Mouse (Mus musculus): ENCODE results near the gene Gas1. TPM values are rescaled to one million over a fixed set of nuclear protein-coding genes. Genes with fewer than 3 reads are reported as not detected.

Gas1 gene
- polyA plus RNA-seq, 1 experiment from 2014 or later = 62.4 TPM

DNA sequence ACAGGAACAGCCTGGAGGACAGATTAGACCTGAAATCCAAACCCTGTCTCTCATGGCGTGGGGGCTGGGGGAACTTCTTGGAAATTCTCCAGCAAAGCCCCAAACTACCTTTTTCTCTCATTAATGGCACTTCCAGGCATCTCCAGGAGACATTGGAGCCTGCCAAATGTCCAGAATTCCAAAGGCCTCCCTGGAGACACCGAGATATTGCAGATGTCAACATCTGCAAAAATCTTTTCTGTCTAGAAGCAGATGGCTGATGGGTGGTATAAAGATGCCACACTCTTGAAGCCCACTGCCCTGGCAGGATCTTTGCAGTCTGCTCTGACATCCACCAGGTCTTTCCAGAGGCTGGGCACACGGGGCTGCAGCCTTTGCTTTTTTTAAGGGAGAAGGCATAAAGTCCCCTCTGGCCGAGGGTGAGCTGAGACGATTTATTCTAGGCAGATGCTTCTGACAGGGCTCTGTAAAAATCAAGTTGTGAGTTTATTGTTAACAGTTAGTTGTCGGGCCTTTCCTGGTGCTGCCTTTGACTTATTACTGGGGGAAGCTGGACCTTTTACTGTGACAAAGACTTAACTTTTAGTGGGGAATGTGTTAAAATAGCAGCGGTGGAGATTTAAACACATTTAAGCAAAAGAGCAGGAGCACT lies 4.7 kb downstream of the Gas1 start:
- Histone ChIP-seq H3K9me3 (ENCODE audit: control insufficient read depth, low read length) (no peaks in the 10 kb centered on the region), H3K9ac (ENCODE audit: low read length) (no peak overlapping the region), H3K27me3 (ENCODE audit: control insufficient read depth, insufficient read depth, low read length) (no peaks in the 10 kb centered on the region; the same call in 1 of the 2 replicates), H3K4me3 (ENCODE audit: low read depth, low read length) (no peak overlapping the region), H3K4me2 (replicated peaks; ENCODE audit: low read depth) (no peak overlapping the region), H3K36me3 (ENCODE audit: control insufficient read depth, insufficient read depth, low read length) (no peaks in the 10 kb centered on the region), H3K27ac (replicated peaks) (no peak overlapping the region), H3K4me1 (replicated peaks; ENCODE audit: control insufficient read depth, insufficient read depth) (no peaks in the 10 kb centered on the region)
- no peak for TF ChIP-seq EP300 (optimal IDR thresholded peaks at IDR 0.05)
- no peak for TF ChIP-seq CTCF (IDR thresholded peaks at IDR 0.05; ENCODE audit: low read depth)
- DNase-seq (ENCODE audit: low spot score) (no peak), ATAC-seq (ENCODE audit: low FRiP score, low TSS enrichment) (no peak)
- WGBS = 23% methylated on average over 7 of the region's 7 CpGs

DNA sequence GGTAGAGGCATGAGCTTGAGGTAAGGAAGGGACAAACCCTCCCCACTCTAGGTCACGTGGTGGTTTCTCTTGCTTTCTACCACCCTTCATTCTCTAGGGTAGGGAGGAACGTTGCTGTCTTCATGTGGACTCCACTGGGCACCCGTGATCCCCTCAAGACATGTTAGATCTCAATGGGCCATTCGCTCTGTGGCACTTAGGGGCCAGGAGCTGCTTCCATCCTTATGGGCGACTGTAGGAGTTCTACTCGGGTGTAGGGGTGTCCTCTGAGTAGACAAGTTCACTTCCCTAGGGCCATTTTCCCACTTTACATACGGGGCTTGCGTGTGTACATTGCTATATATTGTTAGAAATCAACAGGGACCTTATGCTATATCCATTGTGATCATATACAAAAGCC lies 5.4 kb downstream of the Gas1 start:
- H3K27me3 ChIP-seq (ENCODE audit: control insufficient read depth, insufficient read depth, low read length) = no peaks in the 10 kb centered on the region; the same call in 1 of the 2 replicates
- no peaks in the 10 kb centered on the region for H3K36me3 ChIP-seq (ENCODE audit: control insufficient read depth, insufficient read depth, low read length)
- H3K4me3 ChIP-seq (ENCODE audit: low read depth, low read length) = no peak overlapping the region
- no peak overlapping the region for H3K9ac ChIP-seq (ENCODE audit: low read length)
- no peak overlapping the region for H3K4me2 ChIP-seq (replicated peaks; ENCODE audit: low read depth)
- no peaks in the 10 kb centered on the region for H3K9me3 ChIP-seq (ENCODE audit: control insufficient read depth, low read length)
- TF ChIP-seq EP300 (optimal IDR thresholded peaks at IDR 0.05) (no peak), CTCF (IDR thresholded peaks at IDR 0.05; ENCODE audit: low read depth) (no peak)
- no peaks in the 10 kb centered on the region for H3K4me1 ChIP-seq (replicated peaks; ENCODE audit: control insufficient read depth, insufficient read depth)
- ATAC-seq (ENCODE audit: low FRiP score, low TSS enrichment) (no peak), DNase-seq (ENCODE audit: low spot score) (no peak)
- 84% methylated on average over 8 of the region's 8 CpGs for WGBS
- no peak overlapping the region for H3K27ac ChIP-seq (replicated peaks)

DNA sequence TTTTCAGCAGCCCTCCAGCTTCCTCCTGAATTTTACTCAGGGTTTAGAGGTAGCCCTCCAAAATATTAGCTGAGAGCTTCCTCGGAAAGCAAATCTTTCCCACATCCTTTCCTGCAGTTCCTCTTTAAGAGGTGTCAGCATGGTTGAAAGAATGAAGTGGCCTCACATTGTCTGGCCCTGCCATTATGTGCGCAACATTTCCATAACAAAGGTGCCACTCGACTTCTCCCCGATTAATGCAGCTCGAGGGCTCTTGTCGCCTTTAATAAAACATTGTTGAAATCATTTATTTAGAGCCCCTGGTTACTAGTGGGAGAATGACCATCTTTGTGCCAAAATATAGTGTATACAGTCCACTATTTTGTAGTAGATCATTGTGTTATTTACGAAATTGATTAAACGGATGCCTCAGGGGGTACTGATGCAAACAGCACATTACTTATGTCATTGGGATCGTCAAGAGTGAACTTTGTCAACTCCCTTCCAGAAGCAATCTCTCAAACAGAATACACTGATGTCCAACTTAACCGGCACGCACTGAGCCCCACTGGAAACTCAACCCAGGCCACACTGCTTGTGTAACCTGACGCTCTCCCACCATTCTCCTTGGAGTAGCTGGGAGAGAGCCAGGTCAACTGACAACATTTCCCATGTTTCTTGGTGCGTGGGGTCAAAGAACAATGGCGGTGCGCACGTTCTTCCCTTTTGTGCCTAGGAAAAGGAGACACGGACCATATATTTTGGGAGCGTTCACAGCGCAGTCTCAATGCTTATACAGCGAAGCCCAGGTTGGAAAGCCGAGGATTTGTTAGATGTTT lies 6.1 kb downstream of the Gas1 start:
- 72% methylated on average over 21 of the region's 21 CpGs for WGBS
- no peak for DNase-seq (ENCODE audit: low spot score)
- no peaks in the 10 kb centered on the region for H3K4me1 ChIP-seq (replicated peaks; ENCODE audit: control insufficient read depth, insufficient read depth)
- H3K4me2 ChIP-seq (replicated peaks; ENCODE audit: low read depth) = no peak overlapping the region
- ATAC-seq (ENCODE audit: low FRiP score, low TSS enrichment) = no peak
- no peaks in the 10 kb centered on the region; the same call in 1 of the 2 replicates for H3K27me3 ChIP-seq (ENCODE audit: control insufficient read depth, insufficient read depth, low read length)
- no peak overlapping the region for H3K4me3 ChIP-seq (ENCODE audit: low read depth, low read length)
- TF ChIP-seq EP300 (optimal IDR thresholded peaks at IDR 0.05) = no peak
- no peak for TF ChIP-seq CTCF (IDR thresholded peaks at IDR 0.05; ENCODE audit: low read depth)
- no peaks in the 10 kb centered on the region for H3K36me3 ChIP-seq (ENCODE audit: control insufficient read depth, insufficient read depth, low read length)
- H3K9ac ChIP-seq (ENCODE audit: low read length) = no peak overlapping the region
- no peak overlapping the region for H3K27ac ChIP-seq (replicated peaks)
- no peaks in the 10 kb centered on the region for H3K9me3 ChIP-seq (ENCODE audit: control insufficient read depth, low read length)

DNA sequence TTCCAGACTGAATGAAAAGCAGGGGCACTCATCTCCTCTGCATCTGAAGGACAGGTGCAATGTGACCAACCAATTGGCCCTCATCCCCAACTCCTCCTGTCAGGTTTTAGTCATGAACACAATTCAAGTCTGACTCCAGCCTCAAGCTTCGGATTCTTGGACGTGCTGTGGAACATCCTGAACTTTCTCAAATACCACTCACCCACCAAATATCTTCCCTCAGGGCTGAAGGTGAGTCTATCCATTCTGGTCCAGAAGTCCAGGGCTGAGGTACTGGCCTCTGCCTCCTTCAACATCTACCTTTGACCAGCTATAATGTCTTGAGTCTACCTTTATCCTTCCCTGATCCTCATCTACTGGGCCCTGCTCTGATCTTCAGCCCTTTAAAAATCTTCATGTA lies 8.1 kb downstream of the Gas1 start:
- WGBS = 88% methylated on average over 2 of the region's 2 CpGs
- no peaks in the 10 kb centered on the region; the same call in 1 of the 2 replicates for H3K27me3 ChIP-seq (ENCODE audit: control insufficient read depth, insufficient read depth, low read length)

DNA sequence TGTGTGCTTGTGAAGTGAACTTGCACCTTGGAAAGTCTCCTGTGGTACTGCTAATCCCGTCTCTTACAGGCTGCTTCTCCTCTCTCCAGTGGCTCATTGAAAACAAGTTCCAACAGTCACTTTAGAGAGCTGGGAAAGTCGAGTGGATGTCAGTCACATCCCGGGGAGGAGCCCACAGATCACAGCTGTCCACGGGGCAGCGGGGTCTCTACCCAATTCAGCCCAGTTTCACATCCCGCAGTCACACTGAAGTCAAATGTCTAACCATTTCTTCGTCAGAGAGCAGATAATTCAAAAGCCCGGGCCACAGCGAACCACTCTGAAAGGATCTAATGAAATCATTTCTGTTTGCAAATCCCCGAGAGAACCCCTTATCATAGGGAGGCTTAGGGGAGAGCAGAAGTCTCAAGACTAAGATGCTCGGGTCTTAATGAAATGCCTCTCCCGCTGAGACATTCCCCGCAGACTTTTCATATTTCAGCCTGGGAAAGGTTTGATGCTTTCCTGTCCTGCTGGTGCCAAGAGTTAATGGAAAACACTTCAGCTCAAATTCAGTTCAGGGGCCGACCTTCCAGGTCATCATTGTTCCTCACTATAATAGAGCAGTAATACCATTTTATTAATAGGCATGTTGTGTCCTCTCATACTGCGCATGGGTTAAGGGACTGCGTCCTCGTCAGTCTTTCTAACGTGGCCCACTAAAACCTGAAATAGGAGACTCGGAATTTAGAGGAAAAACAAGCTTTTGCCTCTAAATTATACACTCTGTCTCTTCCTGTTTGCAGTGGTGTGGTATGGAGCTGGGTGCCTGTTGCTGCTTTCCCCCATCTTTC lies 20.7 kb downstream of the Gas1 start:
- no peak for ATAC-seq (ENCODE audit: low FRiP score, low TSS enrichment)

More for the DNA sequence above, 8.1 kb downstream of the Gas1 start:
- H3K4me1 ChIP-seq (replicated peaks; ENCODE audit: control insufficient read depth, insufficient read depth) = no peaks in the 10 kb centered on the region
- DNase-seq (ENCODE audit: low spot score) = no peak
- no peak overlapping the region for H3K4me3 ChIP-seq (ENCODE audit: low read depth, low read length)
- H3K4me2 ChIP-seq (replicated peaks; ENCODE audit: low read depth) = no peak overlapping the region
- ATAC-seq (ENCODE audit: low FRiP score, low TSS enrichment) = no peak
- H3K27ac ChIP-seq (replicated peaks) = no peak overlapping the region
- TF ChIP-seq CTCF (IDR thresholded peaks at IDR 0.05; ENCODE audit: low read depth) (no peak), EP300 (optimal IDR thresholded peaks at IDR 0.05) (no peak)
- no peaks in the 10 kb centered on the region for H3K9me3 ChIP-seq (ENCODE audit: control insufficient read depth, low read length)
- H3K36me3 ChIP-seq (ENCODE audit: control insufficient read depth, insufficient read depth, low read length) = no peaks in the 10 kb centered on the region
- no peak overlapping the region for H3K9ac ChIP-seq (ENCODE audit: low read length)

More for the DNA sequence above, 20.7 kb downstream of the Gas1 start:
- TF ChIP-seq CTCF (IDR thresholded peaks at IDR 0.05; ENCODE audit: low read depth) (no peak), EP300 (optimal IDR thresholded peaks at IDR 0.05) (no peak)
- Histone ChIP-seq H3K9me3 (ENCODE audit: control insufficient read depth, low read length) (no peaks in the 10 kb centered on the region), H3K27me3 (ENCODE audit: control insufficient read depth, insufficient read depth, low read length) (no peaks in the 10 kb centered on the region), H3K4me3 (ENCODE audit: low read depth, low read length) (no peak overlapping the region), H3K27ac (replicated peaks) (no peak overlapping the region), H3K4me2 (replicated peaks; ENCODE audit: low read depth) (no peak overlapping the region), H3K36me3 (ENCODE audit: control insufficient read depth, insufficient read depth, low read length) (no peaks in the 10 kb centered on the region), H3K4me1 (replicated peaks; ENCODE audit: control insufficient read depth, insufficient read depth) (no peaks in the 10 kb centered on the region), H3K9ac (ENCODE audit: low read length) (no peak overlapping the region)
- no peak for DNase-seq (ENCODE audit: low spot score)
- 41% methylated on average over 19 of the region's 19 CpGs for WGBS

Measured in stomach, postnatal 0 days (tissue).